Mouse (Mus musculus) megakaryocyte, embryonic 14.5 days (primary cell): ENCODE data around the gene Tarsl2. TPM values are rescaled to one million over a fixed set of nuclear protein-coding genes. Genes with fewer than 3 reads are reported as not detected.

Source experiments
- H3K27me3 ChIP-seq: replicated peaks from 2 replicates; pipeline ENCODE3; 2012; ENCODE audit warnings: inconsistent platforms
- H3K36me3 ChIP-seq: replicated peaks from 2 replicates; pipeline ENCODE3; 2012; ENCODE audit warnings: low read length, inconsistent platforms, mixed read lengths
- H3K4me1 ChIP-seq: 2 replicates; pipeline ENCODE4 v1.6.1; 2012; ENCODE audit warnings: inconsistent platforms
- H3K4me3 ChIP-seq: replicated peaks from 2 replicates; pipeline ENCODE3; 2012; ENCODE audit warnings: moderate library complexity, mild to moderate bottlenecking, inconsistent platforms
- H3K9me3 ChIP-seq: 2 replicates; pipeline ENCODE4 v1.6.1; 2012; ENCODE audit warnings: inconsistent platforms
- FLI1 ChIP-seq: IDR thresholded peaks from 2 replicates; pipeline ENCODE4 v1.6.1; 2012; ENCODE audit warnings: low read length, inconsistent platforms, mixed read lengths
- GATA1 ChIP-seq: IDR thresholded peaks from 3 replicates; pipeline ENCODE4 v1.6.1; 2012; ENCODE audit warnings: mixed read lengths, low read length, inconsistent platforms, borderline replicate concordance
- polyA plus RNA-seq: library from polyadenylated mRNA; stranded (reverse); fragments of >175 nt; gene quantifications from 2 replicates; pipeline ENCODE4 v1.2.3, GENCODE M21; 2012; ENCODE audit warnings: low replicate concordance; ENCODE audit not compliant: insufficient read depth

Gene Tarsl2
- 1.2 and 2.3 TPM in 2 replicates for polyA plus RNA-seq

- Histone ChIP-seq H3K27me3 (no peaks in the 10 kb centered on the region), H3K36me3 (peaks cover 32% of the 10 kb centered on the region), H3K4me1 (peaks cover 41% of the 10 kb centered on the region), H3K9me3 (0 out of 2 replicates have a peak, but pooled peaks cover 3% of the 10 kb centered on the region), H3K4me3 (peak within 1 kb of the TSS; percentile 92)
- TF ChIP-seq FLI1 (no peak), GATA1 (no peak)
Observed at GRCm38 (mm10) chr7:65644643-65645351, at the start of gene Tarsl2. TSS of gene Tarsl2 (plus strand) at chr7:65644898.

GRCm38 (mm10) chr7:65606124-65606523 is 38.6 kb upstream of the Tarsl2 start:
- Histone ChIP-seq H3K4me3 (no peak overlapping the region), H3K9me3 (0 out of 2 replicates have a peak, but pooled peaks cover 7% of the 10 kb centered on the region), H3K36me3 (no peaks in the 10 kb centered on the region), H3K27me3 (peaks cover 4% of the 10 kb centered on the region), H3K4me1 (no peaks in the 10 kb centered on the region)
- TF ChIP-seq FLI1 (no peak), GATA1 (no peak)

- Histone ChIP-seq H3K9me3 (0 out of 2 replicates have a peak, but pooled peaks cover 4% of the 10 kb centered on the region), H3K27me3 (peaks cover 4% of the 10 kb centered on the region)
Observed at GRCm38 (mm10) chr7:65607003-65607402, 37.7 kb upstream of the Tarsl2 start.

GRCm38 (mm10) chr7:65610171-65610570 is 34.5 kb upstream of the Tarsl2 start:
- no peaks in the 10 kb centered on the region for H3K4me1 ChIP-seq
- TF ChIP-seq FLI1 (no peak), GATA1 (no peak)
- no peaks in the 10 kb centered on the region for H3K9me3 ChIP-seq
- H3K4me3 ChIP-seq = no peak overlapping the region
- H3K36me3 ChIP-seq = no peaks in the 10 kb centered on the region
- peaks cover 4% of the 10 kb centered on the region for H3K27me3 ChIP-seq

More at GRCm38 (mm10) chr7:65607003-65607402, 37.7 kb upstream of the Tarsl2 start:
- TF ChIP-seq FLI1 (no peak), GATA1 (no peak)
- no peaks in the 10 kb centered on the region for H3K36me3 ChIP-seq
- no peak overlapping the region for H3K4me3 ChIP-seq
- H3K4me1 ChIP-seq = no peaks in the 10 kb centered on the region

- TF ChIP-seq GATA1 = no peak
- no peak overlapping the region for H3K4me3 ChIP-seq
- H3K4me1 ChIP-seq = no peaks in the 10 kb centered on the region
- H3K36me3 ChIP-seq = no peaks in the 10 kb centered on the region
- H3K9me3 ChIP-seq = no peaks in the 10 kb centered on the region
- H3K27me3 ChIP-seq = peaks cover 6% of the 10 kb centered on the region
Observed at GRCm38 (mm10) chr7:65610673-65611072, 34.0 kb upstream of the Tarsl2 start.

- Histone ChIP-seq H3K9me3 (no peaks in the 10 kb centered on the region), H3K4me1 (no peaks in the 10 kb centered on the region), H3K27me3 (peaks cover 8% of the 10 kb centered on the region), H3K4me3 (no peak overlapping the region), H3K36me3 (no peaks in the 10 kb centered on the region)
- TF ChIP-seq FLI1 = no peak
Observed at GRCm38 (mm10) chr7:65611298-65611697, 33.4 kb upstream of the Tarsl2 start.

GRCm38 (mm10) chr7:65613723-65614122 is 31.0 kb upstream of the Tarsl2 start:
- Histone ChIP-seq H3K36me3 (no peaks in the 10 kb centered on the region), H3K4me3 (no peak overlapping the region), H3K9me3 (no peaks in the 10 kb centered on the region), H3K4me1 (no peaks in the 10 kb centered on the region), H3K27me3 (peaks cover 8% of the 10 kb centered on the region)
- no peak for TF ChIP-seq GATA1
- no peak for TF ChIP-seq FLI1

- H3K27me3 ChIP-seq = peaks cover 8% of the 10 kb centered on the region
Observed at GRCm38 (mm10) chr7:65618751-65619150, 25.9 kb upstream of the Tarsl2 start.

GRCm38 (mm10) chr7:65620746-65621145 is 24.0 kb upstream of the Tarsl2 start:
- no peaks in the 10 kb centered on the region for H3K36me3 ChIP-seq
- no peak for TF ChIP-seq GATA1
- TF ChIP-seq FLI1 = no peak
- peaks cover 4% of the 10 kb centered on the region; the same call in 1 of the 2 replicates for H3K9me3 ChIP-seq
- H3K4me3 ChIP-seq = no peak overlapping the region
- H3K4me1 ChIP-seq = peaks cover 5% of the 10 kb centered on the region
- H3K27me3 ChIP-seq = peaks cover 7% of the 10 kb centered on the region

More at GRCm38 (mm10) chr7:65618751-65619150, 25.9 kb upstream of the Tarsl2 start:
- no peak overlapping the region for H3K4me3 ChIP-seq
- TF ChIP-seq GATA1 = no peak
- TF ChIP-seq FLI1 = no peak
- no peaks in the 10 kb centered on the region for H3K36me3 ChIP-seq
- peaks cover 4% of the 10 kb centered on the region; the same call in 1 of the 2 replicates for H3K9me3 ChIP-seq
- peaks cover 5% of the 10 kb centered on the region for H3K4me1 ChIP-seq

- Histone ChIP-seq H3K9me3 (peaks cover 4% of the 10 kb centered on the region; the same call in 1 of the 2 replicates), H3K27me3 (peaks cover 6% of the 10 kb centered on the region), H3K36me3 (no peaks in the 10 kb centered on the region), H3K4me3 (no peak overlapping the region), H3K4me1 (peaks cover 5% of the 10 kb centered on the region)
- TF ChIP-seq GATA1 (no peak), FLI1 (no peak)
Observed at GRCm38 (mm10) chr7:65623330-65623729, 21.4 kb upstream of the Tarsl2 start.
